Mouse (Mus musculus): ENCODE measurements around the gene 0610030E20Rik. TPM values are rescaled to one million over a fixed set of nuclear protein-coding genes. Genes with fewer than 3 reads are reported as not detected.
A peak's percentile ranks its signal among the peaks of the same experiment; 100 is the strongest.

Gene 0610030E20Rik
- polyA plus RNA-seq (2014; fragmentation: Nextera tagmentation; extraction: Ambion mirVana): 17.1 and 19.4 TPM in 2 replicates

- peaks cover 38% of the 10 kb centered on the region for H3K4me1 ChIP-seq (replicated peaks; ENCODE audit: control insufficient read depth, insufficient read depth, low read length)
Observed at GRCm38 (mm10) chr6:72347166-72347941, at the start of gene 0610030E20Rik. TSS of gene 0610030E20Rik (plus strand) at chr6:72347317.

GRCm38 (mm10) chr6:72297825-72298224 is 49.3 kb upstream of the 0610030E20Rik start:
- no peaks in the 10 kb centered on the region for H3K9me3 ChIP-seq (ENCODE audit: control insufficient read depth, low read length)
- no peaks in the 10 kb centered on the region for H3K36me3 ChIP-seq (ENCODE audit: control insufficient read depth, insufficient read depth, low read length)
- no peak overlapping the region for H3K27ac ChIP-seq (ENCODE audit: low read depth, low read length)
- 73% methylated on average over 3 of the region's 3 CpGs for WGBS
- H3K27me3 ChIP-seq (replicated peaks; ENCODE audit: control insufficient read depth, insufficient read depth, low read length): no peaks in the 10 kb centered on the region
- H3K9ac ChIP-seq (ENCODE audit: low read depth, low read length): no peak overlapping the region
- no peak overlapping the region for H3K4me3 ChIP-seq (ENCODE audit: low read depth, low read length)
- ATAC-seq (replicated peaks; ENCODE audit: low FRiP score): no peak
- no peak overlapping the region for H3K4me2 ChIP-seq
- H3K4me1 ChIP-seq (replicated peaks; ENCODE audit: control insufficient read depth, insufficient read depth, low read length): peaks cover 2% of the 10 kb centered on the region; the same call in 1 of the 2 replicates
- no peak for DNase-seq (ENCODE audit: low spot score)

More at GRCm38 (mm10) chr6:72347166-72347941, at the start of gene 0610030E20Rik:
- H3K27me3 ChIP-seq (replicated peaks; ENCODE audit: control insufficient read depth, insufficient read depth, low read length): no peaks in the 10 kb centered on the region
- peak; percentile 77 for DNase-seq (ENCODE audit: low spot score)
- H3K4me3 ChIP-seq (ENCODE audit: low read depth, low read length): peak within 1 kb of the TSS; percentile 78
- peaks cover 8% of the 10 kb centered on the region for H3K36me3 ChIP-seq (ENCODE audit: control insufficient read depth, insufficient read depth, low read length)
- H3K27ac ChIP-seq (ENCODE audit: low read depth, low read length): peak within 1 kb of the TSS; percentile 90
- H3K9me3 ChIP-seq (ENCODE audit: control insufficient read depth, low read length): no peaks in the 10 kb centered on the region
- H3K4me2 ChIP-seq: peak within 1 kb of the TSS; percentile 97
- peak within 1 kb of the TSS; percentile 92 for H3K9ac ChIP-seq (ENCODE audit: low read depth, low read length)
- WGBS: under 1% methylated on average over 72 of the region's 72 CpGs
- ATAC-seq (replicated peaks; ENCODE audit: low FRiP score): peak; percentile 72

- Histone ChIP-seq H3K36me3 (ENCODE audit: control insufficient read depth, insufficient read depth, low read length) (no peaks in the 10 kb centered on the region), H3K27ac (ENCODE audit: low read depth, low read length) (no peak overlapping the region), H3K4me2 (no peak overlapping the region), H3K4me1 (replicated peaks; ENCODE audit: control insufficient read depth, insufficient read depth, low read length) (no peaks in the 10 kb centered on the region), H3K4me3 (ENCODE audit: low read depth, low read length) (no peak overlapping the region), H3K9ac (ENCODE audit: low read depth, low read length) (no peak overlapping the region), H3K27me3 (replicated peaks; ENCODE audit: control insufficient read depth, insufficient read depth, low read length) (no peaks in the 10 kb centered on the region), H3K9me3 (ENCODE audit: control insufficient read depth, low read length) (no peaks in the 10 kb centered on the region)
- WGBS: 81% methylated on average over 11 of the region's 11 CpGs
- DNase-seq (ENCODE audit: low spot score): no peak
- ATAC-seq (replicated peaks; ENCODE audit: low FRiP score): no peak
Observed at GRCm38 (mm10) chr6:72302349-72302925, 44.7 kb upstream of the 0610030E20Rik start.

- no peak for DNase-seq (ENCODE audit: low spot score)
- no peak overlapping the region for H3K9ac ChIP-seq (ENCODE audit: low read depth, low read length)
- no peaks in the 10 kb centered on the region for H3K4me1 ChIP-seq (replicated peaks; ENCODE audit: control insufficient read depth, insufficient read depth, low read length)
- H3K4me3 ChIP-seq (ENCODE audit: low read depth, low read length): no peak overlapping the region
- ATAC-seq (replicated peaks; ENCODE audit: low FRiP score): no peak
- H3K27me3 ChIP-seq (replicated peaks; ENCODE audit: control insufficient read depth, insufficient read depth, low read length): no peaks in the 10 kb centered on the region
- H3K9me3 ChIP-seq (ENCODE audit: control insufficient read depth, low read length): no peaks in the 10 kb centered on the region
- no peak overlapping the region for H3K4me2 ChIP-seq
- WGBS: 65% methylated on average over 9 of the region's 9 CpGs
- no peak overlapping the region for H3K27ac ChIP-seq (ENCODE audit: low read depth, low read length)
- no peaks in the 10 kb centered on the region for H3K36me3 ChIP-seq (ENCODE audit: control insufficient read depth, insufficient read depth, low read length)
Observed at GRCm38 (mm10) chr6:72303510-72303909, 43.6 kb upstream of the 0610030E20Rik start.

GRCm38 (mm10) chr6:72312198-72312597 is 34.9 kb upstream of the 0610030E20Rik start:
- peaks cover 2% of the 10 kb centered on the region for H3K36me3 ChIP-seq (ENCODE audit: control insufficient read depth, insufficient read depth, low read length)
- H3K9ac ChIP-seq (ENCODE audit: low read depth, low read length): no peak overlapping the region
- no peak overlapping the region for H3K27ac ChIP-seq (ENCODE audit: low read depth, low read length)
- no peak overlapping the region for H3K4me2 ChIP-seq
- no peak overlapping the region for H3K4me3 ChIP-seq (ENCODE audit: low read depth, low read length)
- no peaks in the 10 kb centered on the region for H3K4me1 ChIP-seq (replicated peaks; ENCODE audit: control insufficient read depth, insufficient read depth, low read length)
- 86% methylated on average over 3 of the region's 3 CpGs for WGBS
- H3K27me3 ChIP-seq (replicated peaks; ENCODE audit: control insufficient read depth, insufficient read depth, low read length): no peaks in the 10 kb centered on the region
- H3K9me3 ChIP-seq (ENCODE audit: control insufficient read depth, low read length): no peaks in the 10 kb centered on the region
- no peak for DNase-seq (ENCODE audit: low spot score)
- ATAC-seq (replicated peaks; ENCODE audit: low FRiP score): no peak

- H3K9me3 ChIP-seq (ENCODE audit: control insufficient read depth, low read length): no peaks in the 10 kb centered on the region
- H3K4me1 ChIP-seq (replicated peaks; ENCODE audit: control insufficient read depth, insufficient read depth, low read length): no peaks in the 10 kb centered on the region
- no peak overlapping the region for H3K4me2 ChIP-seq
- H3K36me3 ChIP-seq (ENCODE audit: control insufficient read depth, insufficient read depth, low read length): peaks cover 13% of the 10 kb centered on the region
- 83% methylated on average over 11 of the region's 11 CpGs for WGBS
- no peaks in the 10 kb centered on the region for H3K27me3 ChIP-seq (replicated peaks; ENCODE audit: control insufficient read depth, insufficient read depth, low read length)
- no peak overlapping the region for H3K4me3 ChIP-seq (ENCODE audit: low read depth, low read length)
- no peak overlapping the region for H3K9ac ChIP-seq (ENCODE audit: low read depth, low read length)
- no peak for DNase-seq (ENCODE audit: low spot score)
- no peak overlapping the region for H3K27ac ChIP-seq (ENCODE audit: low read depth, low read length)
- ATAC-seq (replicated peaks; ENCODE audit: low FRiP score): no peak
Observed at GRCm38 (mm10) chr6:72313124-72313867, 33.8 kb upstream of the 0610030E20Rik start.

- ATAC-seq (replicated peaks; ENCODE audit: low FRiP score): no peak
- Histone ChIP-seq H3K9me3 (ENCODE audit: control insufficient read depth, low read length) (no peaks in the 10 kb centered on the region), H3K4me1 (replicated peaks; ENCODE audit: control insufficient read depth, insufficient read depth, low read length) (no peaks in the 10 kb centered on the region), H3K36me3 (ENCODE audit: control insufficient read depth, insufficient read depth, low read length) (peaks cover 28% of the 10 kb centered on the region), H3K27me3 (replicated peaks; ENCODE audit: control insufficient read depth, insufficient read depth, low read length) (no peaks in the 10 kb centered on the region), H3K4me3 (ENCODE audit: low read depth, low read length) (no peak overlapping the region), H3K4me2 (no peak overlapping the region), H3K27ac (ENCODE audit: low read depth, low read length) (no peak overlapping the region), H3K9ac (ENCODE audit: low read depth, low read length) (no peak overlapping the region)
- no peak for DNase-seq (ENCODE audit: low spot score)
- 75% methylated on average over 2 of the region's 2 CpGs for WGBS
Observed at GRCm38 (mm10) chr6:72315384-72315783, 31.7 kb upstream of the 0610030E20Rik start.

- H3K9ac ChIP-seq (ENCODE audit: low read depth, low read length): no peak overlapping the region
- no peak overlapping the region for H3K4me3 ChIP-seq (ENCODE audit: low read depth, low read length)
- DNase-seq (ENCODE audit: low spot score) (no peak), ATAC-seq (replicated peaks; ENCODE audit: low FRiP score) (no peak)
- H3K36me3 ChIP-seq (ENCODE audit: control insufficient read depth, insufficient read depth, low read length): peaks cover 35% of the 10 kb centered on the region
- H3K4me2 ChIP-seq: no peak overlapping the region
- 79% methylated on average over 1 of the region's 1 CpGs for WGBS
- H3K9me3 ChIP-seq (ENCODE audit: control insufficient read depth, low read length): no peaks in the 10 kb centered on the region
- H3K27me3 ChIP-seq (replicated peaks; ENCODE audit: control insufficient read depth, insufficient read depth, low read length): no peaks in the 10 kb centered on the region
- H3K4me1 ChIP-seq (replicated peaks; ENCODE audit: control insufficient read depth, insufficient read depth, low read length): no peaks in the 10 kb centered on the region
- H3K27ac ChIP-seq (ENCODE audit: low read depth, low read length): no peak overlapping the region
Observed at GRCm38 (mm10) chr6:72316044-72316443, 31.1 kb upstream of the 0610030E20Rik start.

Data from liver, embryonic 11.5 days (tissue).